Mouse (Mus musculus) T-cell, adult 2 months (primary cell): ENCODE data around the gene Nkg7.
"Not testable (repeated sequence)": the region's sequence is repeated elsewhere in the genome, so short reads cannot be mapped to it uniquely, and the experiment has no call there.

Experiments used
- DNase-seq: peaks from one replicate; pipeline ENCODE4 v3.0.0; 2022; ENCODE audit warnings: low spot score

Nkg7 gene

DNA sequence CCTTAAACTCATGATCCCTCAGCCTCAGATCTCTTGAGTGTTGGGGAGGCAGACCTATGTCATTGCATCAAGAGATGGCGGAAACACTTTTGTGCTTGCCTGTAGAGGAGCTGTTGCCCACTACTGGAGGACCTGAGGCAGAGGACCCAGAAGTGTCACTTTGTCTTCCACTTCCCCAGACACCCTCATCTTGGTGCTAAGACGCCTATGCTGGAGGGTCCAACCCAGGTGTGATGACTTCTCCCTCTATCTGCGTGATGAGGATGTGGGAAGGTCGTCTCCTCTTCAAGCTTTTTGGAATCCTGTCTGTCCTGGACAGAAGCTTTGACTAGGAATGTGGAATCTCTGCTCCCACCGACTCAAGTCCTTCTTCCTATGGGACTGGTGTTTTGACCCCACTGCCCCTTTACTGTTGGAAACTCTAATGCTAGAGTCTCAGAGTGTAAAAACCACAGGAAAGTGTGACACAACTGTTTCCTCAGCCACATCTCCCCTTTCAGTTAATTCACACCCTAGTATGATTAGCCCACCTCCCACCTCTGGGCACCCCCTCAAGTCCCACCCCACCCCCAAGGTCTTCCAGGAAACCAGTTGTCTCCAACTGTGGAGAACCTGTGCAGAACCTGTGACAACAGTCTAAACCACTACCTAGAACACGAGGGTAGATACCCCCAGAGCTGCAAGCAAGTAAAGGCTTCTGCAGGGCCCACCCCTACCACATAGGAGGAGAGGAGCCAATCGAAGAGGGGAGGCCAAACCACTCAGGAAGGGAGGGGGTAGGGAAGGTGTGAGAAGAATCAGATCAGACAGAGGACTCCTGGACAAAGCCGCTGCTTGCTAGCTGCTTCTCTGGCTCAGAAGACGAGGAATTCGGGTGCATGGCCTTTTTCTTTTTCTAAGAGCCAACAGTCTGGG is at the start of gene Nkg7:
Nkg7 (plus strand) TSS at position 733 of the 915 bp plus-strand sequence.
- DNase-seq: peak; percentile 48

GRCm38 (mm10) chr7:43392349-43393121 is 44.3 kb upstream of the Nkg7 start:
- DNase-seq: no peak

GRCm38 (mm10) chr7:43399501-43399900 is 37.4 kb upstream of the Nkg7 start:
- no peak for DNase-seq

- no peak for DNase-seq
Observed at GRCm38 (mm10) chr7:43402718-43403117, 34.2 kb upstream of the Nkg7 start.

DNA sequence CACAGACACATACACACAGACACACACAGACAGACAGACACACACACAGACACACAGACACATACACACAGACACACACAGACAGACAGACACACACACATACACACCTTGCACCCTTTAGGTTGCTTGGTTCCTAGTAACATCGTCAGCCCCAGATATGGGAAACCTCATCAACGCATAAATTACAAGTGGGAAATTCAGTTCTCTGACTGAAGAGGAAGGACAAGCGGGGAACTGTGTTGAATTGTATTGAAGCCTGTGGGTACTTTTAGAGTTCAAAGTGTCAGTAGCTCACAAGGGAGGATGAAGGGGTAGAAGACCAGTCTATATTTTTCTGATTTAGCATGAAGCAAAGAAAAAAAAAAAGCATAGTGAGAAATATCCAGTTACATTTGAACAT is 29.3 kb upstream of the Nkg7 start:
- no peak for DNase-seq

DNA sequence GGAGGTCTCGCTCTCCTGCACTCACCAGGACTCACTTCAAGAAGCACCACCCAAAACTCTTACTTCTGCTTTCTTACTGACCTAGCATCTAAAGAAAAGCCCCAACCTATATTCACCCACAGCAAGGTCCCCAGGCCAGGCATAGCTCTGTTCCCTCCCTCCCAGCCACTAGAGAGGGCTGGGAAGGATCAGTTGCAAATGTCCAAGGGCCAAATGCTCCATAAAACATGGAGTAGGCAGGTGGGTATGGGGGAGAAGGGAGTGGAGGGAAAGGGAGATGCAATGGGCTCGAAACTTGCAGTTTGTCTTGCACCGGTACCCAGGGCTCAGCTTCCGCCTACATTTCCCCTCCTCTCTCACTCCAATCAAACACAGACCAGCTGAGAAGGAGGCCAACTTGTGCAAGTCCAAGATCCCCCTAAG is 28.7 kb upstream of the Nkg7 start, which contains the start of gene Siglecg:
Siglecg (plus strand) TSS at position 74 of the 423 bp plus-strand sequence.
- DNase-seq: no peak

GRCm38 (mm10) chr7:43409084-43409483 is 27.8 kb upstream of the Nkg7 start:
- DNase-seq: no peak

GRCm38 (mm10) chr7:43411724-43412123 is 25.1 kb upstream of the Nkg7 start:
- not testable (repeated sequence) for DNase-seq

GRCm38 (mm10) chr7:43417298-43417697 is 19.6 kb upstream of the Nkg7 start:
- no peak for DNase-seq

DNA sequence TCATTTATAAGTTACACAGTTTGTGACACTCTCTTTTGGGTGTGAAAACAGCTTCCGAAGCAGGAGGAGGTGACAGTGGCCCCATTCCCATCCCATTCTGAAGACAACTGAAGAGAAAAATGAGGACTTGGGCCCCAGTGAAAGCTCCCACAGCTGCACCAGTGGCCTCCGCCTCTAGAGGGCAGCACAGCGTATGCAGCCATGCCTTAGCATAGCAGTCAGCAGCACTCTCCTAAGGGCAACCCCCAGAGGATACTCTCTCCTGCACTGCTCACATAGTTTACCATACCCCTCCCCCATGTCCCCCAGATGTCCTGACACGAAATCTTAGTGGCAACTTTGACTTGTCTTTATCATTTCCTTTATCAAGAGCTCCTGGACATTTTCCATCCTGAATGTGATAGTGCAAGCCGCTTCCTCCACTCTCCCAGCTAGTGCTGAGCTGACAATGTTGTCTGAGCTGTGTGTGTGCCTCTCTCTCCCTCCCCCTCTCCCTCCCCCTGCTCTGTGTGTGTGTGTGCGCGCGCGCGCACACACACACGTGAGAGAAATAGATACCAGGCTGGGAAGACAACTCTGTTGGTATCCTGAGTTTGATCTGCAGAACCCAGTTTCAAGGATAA is 13.8 kb upstream of the Nkg7 start:
- peak; percentile 74 for DNase-seq

- no peak for DNase-seq
Observed at GRCm38 (mm10) chr7:43423991-43424625, 12.8 kb upstream of the Nkg7 start.

DNA sequence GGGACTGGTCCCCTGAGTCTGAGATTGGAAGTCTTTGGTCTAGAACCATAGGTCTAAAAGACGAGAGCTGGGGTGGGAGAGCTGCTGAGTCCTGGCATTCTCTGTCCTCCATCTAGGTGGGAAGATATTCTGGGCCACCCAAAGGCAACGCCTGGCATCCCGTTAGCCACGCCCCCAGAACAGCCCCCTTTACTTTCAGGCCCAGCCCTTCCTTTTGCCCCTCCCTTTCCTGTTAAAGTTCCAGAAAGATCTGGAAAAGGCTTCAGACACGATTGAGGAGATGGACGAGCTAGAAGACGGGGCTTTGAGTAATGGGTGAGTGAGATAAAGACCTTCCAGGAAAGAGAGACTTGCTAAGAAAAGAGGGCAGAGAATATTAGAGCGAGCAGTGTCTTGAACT is 9.5 kb upstream of the Nkg7 start, which contains the start of gene Lim2:
Lim2 (plus strand) TSS at position 265 of the 400 bp plus-strand sequence.
- no peak for DNase-seq

- no peak for DNase-seq
Observed at GRCm38 (mm10) chr7:43429500-43429899, 7.4 kb upstream of the Nkg7 start.

DNA sequence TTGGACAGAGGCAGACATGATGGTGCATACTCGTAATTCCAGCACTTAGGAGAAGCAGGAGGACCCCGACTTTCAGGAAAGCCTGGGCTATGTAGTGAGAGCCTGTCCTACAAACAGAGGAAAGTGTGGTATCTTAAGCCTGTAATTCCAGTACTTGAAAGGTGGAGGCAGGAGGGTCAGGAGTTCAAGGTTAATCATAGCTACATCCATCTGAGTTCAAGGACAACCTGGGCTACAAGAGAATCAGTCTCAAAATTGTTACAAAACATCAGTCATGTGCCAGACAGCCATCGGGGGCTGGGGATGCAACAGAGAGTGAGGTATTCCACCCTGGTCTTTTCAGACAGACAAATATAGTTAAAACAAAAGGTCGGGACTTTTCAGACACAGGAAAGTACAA is 4.0 kb upstream of the Nkg7 start:
- DNase-seq: no peak

GRCm38 (mm10) chr7:43434676-43435075 is 2.2 kb upstream of the Nkg7 start:
- DNase-seq: no peak

- DNase-seq: peak; percentile 63
Observed at GRCm38 (mm10) chr7:43438611-43439010, 1.7 kb downstream of the Nkg7 start.

GRCm38 (mm10) chr7:43440482-43440881 is 3.6 kb downstream of the Nkg7 start, which contains the start of gene Cldnd2:
Gene Cldnd2, plus strand, starts transcription at chr7:43440782.
- DNase-seq: no peak

DNA sequence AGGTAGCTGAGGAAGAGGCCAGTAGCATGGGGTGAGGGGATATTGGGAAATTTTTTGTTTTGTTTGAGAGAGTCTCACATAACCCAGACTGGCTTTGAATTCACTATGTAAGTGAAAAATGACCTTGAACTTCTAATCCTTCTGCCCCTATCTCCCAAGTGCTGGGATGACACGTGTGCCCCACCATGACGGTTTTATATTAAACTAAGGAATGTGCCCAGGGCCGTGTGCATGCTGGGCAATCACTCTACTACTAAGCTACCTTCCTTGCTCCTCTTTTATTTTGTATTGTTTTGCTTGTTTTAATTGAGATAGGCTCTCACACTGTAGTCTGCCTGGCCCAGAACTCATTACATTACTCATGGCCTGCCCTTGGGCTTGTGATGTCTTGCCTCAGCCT is 4.2 kb downstream of the Nkg7 start:
- no peak for DNase-seq

DNA sequence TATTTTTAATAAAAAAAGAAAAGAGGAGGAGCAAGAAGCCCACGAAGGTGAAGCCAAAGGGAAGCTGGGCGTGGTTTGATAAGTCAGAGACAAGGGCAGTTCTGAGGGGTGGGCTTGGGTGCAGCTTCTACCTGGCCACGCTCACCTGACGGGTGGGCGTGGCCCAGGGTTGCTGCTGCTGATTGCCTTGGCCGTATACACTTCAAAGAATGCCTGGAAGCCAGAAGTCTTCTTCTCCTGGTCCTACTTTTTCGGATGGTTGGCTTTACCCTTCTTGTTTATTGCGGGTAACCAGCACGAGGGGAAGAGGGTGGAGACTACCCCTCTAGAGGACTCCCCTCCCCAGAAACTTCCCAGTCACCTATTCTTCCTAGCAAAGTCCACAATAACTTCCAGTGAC is 5.8 kb downstream of the Nkg7 start:
- DNase-seq: no peak

- DNase-seq: peak; percentile 66
Observed at GRCm38 (mm10) chr7:43443126-43443916, 6.4 kb downstream of the Nkg7 start.

GRCm38 (mm10) chr7:43443917-43444293 is 7.0 kb downstream of the Nkg7 start, which contains the start of the genes Etfb and Gm45233:
Gene Etfb, plus strand, starts transcription at chr7:43444083.
Gene Gm45233, plus strand, starts transcription at chr7:43444128.
- peak; percentile 87 for DNase-seq
